Mouse (Mus musculus): ENCODE data around the gene Vav3.

Gene Vav3

GRCm38 (mm10) chr3:109701301-109701700, 360.8 kb downstream of the Vav3 start:
- DNase-seq (ENCODE audit: low read depth) = no peak

DNA sequence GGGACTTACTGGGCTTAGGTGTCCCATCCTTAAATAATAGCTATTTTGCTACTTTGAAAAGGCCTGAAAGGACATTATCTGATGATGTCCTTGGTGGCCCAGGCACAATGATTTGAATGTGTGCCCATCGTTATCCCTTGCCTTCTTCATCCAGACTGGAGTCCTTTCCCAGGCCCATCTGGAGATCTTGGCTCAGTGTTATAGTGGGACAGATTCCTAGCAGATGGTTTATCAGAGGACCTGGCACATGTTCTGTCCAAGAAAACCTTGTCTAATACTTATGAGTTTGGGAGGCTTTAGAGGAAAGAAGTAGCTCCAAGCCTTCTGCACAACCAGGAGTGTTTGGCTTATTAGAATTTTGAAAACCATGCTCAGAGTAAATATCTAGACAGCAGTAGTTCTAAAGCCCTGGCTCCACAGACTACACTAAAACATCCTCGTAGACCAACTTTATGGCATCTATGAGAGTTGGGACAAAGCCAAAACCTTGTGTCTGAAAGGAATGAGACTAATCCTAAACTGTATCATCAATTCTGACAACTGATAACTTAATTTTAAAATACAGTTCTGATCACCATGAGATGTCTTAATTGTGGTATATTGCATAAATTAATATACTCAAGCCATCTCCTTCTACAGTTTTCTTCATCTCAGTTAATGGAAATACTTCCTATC, 367.5 kb downstream of the Vav3 start:
- DNase-seq (ENCODE audit: low read depth) = no peak

GRCm38 (mm10) chr3:109711751-109712150, 371.3 kb downstream of the Vav3 start:
- no peak for DNase-seq (ENCODE audit: low read depth)

DNA sequence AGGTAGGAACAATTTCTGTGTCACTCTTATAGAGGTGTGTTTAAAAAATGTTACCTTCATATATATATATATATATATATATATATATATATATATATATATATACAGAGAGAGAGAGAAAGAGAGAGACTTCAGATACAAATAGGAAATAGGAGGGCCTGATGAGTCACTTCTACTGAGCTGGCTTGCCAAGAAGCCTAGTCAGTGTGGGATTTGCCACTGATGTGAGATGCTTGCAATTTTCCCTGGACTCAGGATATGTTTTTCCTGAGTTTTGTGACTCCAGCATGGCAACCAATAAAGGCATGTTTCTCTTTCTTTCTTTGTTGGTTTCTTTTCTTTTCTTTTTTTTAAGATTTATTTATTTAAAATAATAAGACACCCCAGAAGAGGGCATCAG, 374.0 kb downstream of the Vav3 start:
- DNase-seq (ENCODE audit: low read depth) = peak; percentile 10

- no peak for DNase-seq (ENCODE audit: low read depth)
Measured at GRCm38 (mm10) chr3:109721753-109722152, 381.3 kb downstream of the Vav3 start.

DNA sequence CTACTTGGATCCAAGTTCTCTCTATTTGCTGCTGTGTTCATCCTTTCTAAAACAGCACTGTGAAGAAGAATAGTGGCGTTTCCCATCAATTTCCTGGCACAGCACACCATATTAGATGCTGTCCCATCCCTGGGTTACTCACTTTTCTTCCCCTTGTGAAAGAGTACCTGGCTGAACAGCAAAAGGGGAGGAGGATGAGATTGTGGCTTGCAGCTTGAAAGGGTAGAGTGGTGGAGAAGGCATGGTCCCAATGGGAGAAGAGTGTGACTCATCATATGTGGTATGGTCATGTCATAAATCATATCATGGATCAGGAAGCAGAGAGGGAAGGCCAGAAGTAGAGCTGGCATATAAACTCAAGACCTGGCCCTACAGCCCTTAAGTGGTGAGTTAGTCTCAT, 386.3 kb downstream of the Vav3 start:
- DNase-seq (ENCODE audit: low read depth) = peak; percentile 54

DNA sequence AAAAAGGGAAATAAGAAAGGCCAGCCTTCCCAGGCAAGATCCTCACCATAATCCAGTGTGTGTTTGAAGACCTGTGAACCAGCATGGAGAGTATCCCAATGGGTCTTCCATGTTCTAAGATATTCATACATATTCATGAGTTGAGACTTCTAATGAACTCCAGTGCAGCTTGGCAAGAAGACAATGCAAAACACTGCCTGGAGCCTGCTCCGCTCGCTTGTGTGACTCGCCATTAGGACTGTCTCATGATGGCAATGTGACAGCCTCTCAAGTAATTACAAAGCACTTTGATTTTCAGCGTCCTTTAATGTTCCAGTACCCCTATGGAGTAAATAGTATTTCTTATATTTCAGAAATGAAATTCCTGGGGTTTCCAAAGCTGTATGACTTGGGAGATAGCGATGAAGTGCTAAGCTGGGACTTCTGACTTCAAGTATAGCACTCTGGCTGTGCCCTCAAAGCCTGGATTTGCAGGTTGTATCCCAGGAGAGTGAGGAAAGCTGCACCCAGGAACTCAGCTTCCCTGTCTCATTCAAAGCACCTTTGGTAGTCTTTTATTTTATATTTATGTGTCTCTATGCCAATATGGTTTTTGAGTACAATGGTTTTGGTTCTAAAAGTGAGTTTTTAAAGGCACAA, 391.3 kb downstream of the Vav3 start:
- DNase-seq (ENCODE audit: low read depth) = no peak

GRCm38 (mm10) chr3:109732327-109733182, 392.1 kb downstream of the Vav3 start:
- DNase-seq (ENCODE audit: low read depth) = peak; percentile 44
